26 mouse cellular contexts compared by ENCODE assay signal in the genomic region with DNA sequence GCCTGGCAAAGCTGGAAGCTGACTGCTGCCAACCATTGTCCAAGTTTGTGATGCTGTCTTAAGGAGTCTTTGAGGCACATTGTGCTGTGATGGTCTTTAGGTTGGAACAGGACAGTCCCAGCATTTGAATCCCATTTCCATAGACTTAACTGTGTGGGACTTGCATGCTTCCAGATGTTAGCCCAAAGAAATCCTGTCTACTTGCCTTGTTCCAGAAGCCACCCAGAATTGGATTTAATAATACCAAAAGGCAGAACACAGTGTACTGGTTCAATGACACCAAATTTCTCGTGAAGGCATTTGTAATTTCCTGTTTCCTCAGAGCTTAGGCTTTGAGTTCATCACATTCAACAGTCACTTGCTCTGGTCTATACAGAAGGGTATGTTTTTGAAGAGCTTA.
DNase-seq lines count a peak whose midpoint lies in the region; ATAC-seq and TF ChIP-seq lines count a peak whose summit lies in the region.
"Had no signal": no experiment of that assay in that cellular context is flagged by ENCODE, and none has a peak within 500 bp of the region (broad histone marks: within the 10 kb centered on the region; RNA-seq: fewer than 3 reads in every experiment).

No protein-coding gene starts in this region.

- WGBS in heart, embryonic 10.5 days, result 67% methylated on average over 1 of the region's 1 CpGs
- WGBS in liver, adult 2 months, result 71% methylated on average over 1 of the region's 1 CpGs
- 39% methylated on average over 1 of the region's 1 CpGs for WGBS in liver, postnatal 0 days (ENCODE audit: insufficient replicate concordance)

- no peak for TF ChIP-seq CTCF in liver, adult 2 months (IDR thresholded peaks at IDR 0.05; ENCODE audit: low read depth, low read length)
- TF ChIP-seq CTCF in liver, postnatal 0 days (IDR thresholded peaks at IDR 0.05; ENCODE audit: low read depth), result no peak

- H3K9ac ChIP-seq in liver, adult 2 months (ENCODE audit: low read depth, low read length), result no peak overlapping the region
- no peak overlapping the region for H3K9ac ChIP-seq in liver, postnatal 0 days (replicated peaks)
- H3K9ac ChIP-seq: embryonic facial prominence, embryonic 12.5 days; forebrain, embryonic 12.5 days; forebrain, embryonic 15.5 days; heart, embryonic 13.5 days; hindbrain, embryonic 13.5 days; intestine, embryonic 15.5 days had no signal

- H3K79me2 ChIP-seq in liver, adult 2 months (ENCODE audit: control insufficient read depth, insufficient read depth, low read length), result no peaks in the 10 kb centered on the region

- no peaks in the 10 kb centered on the region for H3K36me3 ChIP-seq in heart, embryonic 10.5 days
- no peaks in the 10 kb centered on the region for H3K36me3 ChIP-seq in liver, adult 2 months (ENCODE audit: control insufficient read depth, insufficient read depth, low read length)
- no peaks in the 10 kb centered on the region for H3K36me3 ChIP-seq in liver, postnatal 0 days (replicated peaks; ENCODE audit: insufficient read depth, low read length)
- H3K36me3 ChIP-seq: embryonic facial prominence, embryonic 12.5 days; forebrain, embryonic 12.5 days; forebrain, embryonic 15.5 days; G1E; heart, embryonic 13.5 days; hindbrain, embryonic 10.5 days; hindbrain, embryonic 13.5 days; intestine, embryonic 15.5 days had no signal

- no peak overlapping the region for H3K4me3 ChIP-seq in heart, embryonic 10.5 days
- no peak overlapping the region for H3K4me3 ChIP-seq in liver, adult 2 months (ENCODE audit: insufficient read depth, low read depth, low read length)
- H3K4me3 ChIP-seq in liver, postnatal 0 days (ENCODE audit: low read depth, low read length), result no peak overlapping the region
- H3K4me3 ChIP-seq: embryonic facial prominence, embryonic 12.5 days; erythroblast, embryonic 14.5 days; forebrain, embryonic 12.5 days; forebrain, embryonic 15.5 days; heart, embryonic 13.5 days; hindbrain, embryonic 10.5 days; hindbrain, embryonic 13.5 days; intestine, embryonic 15.5 days had no signal

- peak; percentile 25 for DNase-seq in gastrocnemius, adult 18-20 months (ENCODE audit: low spot score)
- DNase-seq in gastrocnemius, adult 8-10 months (ENCODE audit: low spot score in 2 of 2), result no peak
- peak; percentile 91 for DNase-seq in heart, adult 11 months
- no peak for DNase-seq in heart, embryonic 10.5 days (ENCODE audit: low spot score)
- DNase-seq in liver, adult 2 months (ENCODE audit: extremely low read depth, low read depth, low spot score), result peak; percentile 20
- no peak for DNase-seq in liver, postnatal 0 days
- DNase-seq: adrenal gland, postnatal 10 days; adrenal gland, postnatal 36 days; B cell, adult 2 months; cerebellum, adult 18-20 months; cerebellum, adult 9-10 months; cerebellum, postnatal 14 days; kidney, adult 11 months; kidney, adult 8-10 months had no signal

- TF ChIP-seq POLR2A in liver, adult 2 months (IDR thresholded peaks at IDR 0.05; ENCODE audit: extremely low read depth, insufficient read depth, low read length), result no peak

- no peaks in the 10 kb centered on the region for H3K9me3 ChIP-seq in heart, embryonic 10.5 days
- no peaks in the 10 kb centered on the region for H3K9me3 ChIP-seq in liver, postnatal 0 days (ENCODE audit: low read length)
- H3K9me3 ChIP-seq: embryonic facial prominence, embryonic 12.5 days; forebrain, embryonic 15.5 days; G1E; heart, embryonic 13.5 days; intestine, embryonic 15.5 days had no signal

- ATAC-seq in liver, postnatal 0 days, result no peak
- ATAC-seq: forebrain, embryonic 15.5 days; hindbrain, embryonic 16.5 days; intestine, embryonic 15.5 days; Patski had no signal

- no peak overlapping the region for H3K4me2 ChIP-seq in liver, postnatal 0 days (ENCODE audit: low read depth, low read length)
- H3K4me2 ChIP-seq: embryonic facial prominence, embryonic 12.5 days; forebrain, embryonic 12.5 days; forebrain, embryonic 15.5 days; heart, embryonic 13.5 days; hindbrain, embryonic 13.5 days; intestine, embryonic 15.5 days had no signal

- H3K27me3 ChIP-seq in heart, embryonic 10.5 days (ENCODE audit: insufficient read depth, poor library complexity, severe bottlenecking), result no peaks in the 10 kb centered on the region
- H3K27me3 ChIP-seq in liver, adult 2 months (ENCODE audit: control insufficient read depth, insufficient read depth, low read length), result no peaks in the 10 kb centered on the region
- no peaks in the 10 kb centered on the region for H3K27me3 ChIP-seq in liver, postnatal 0 days (ENCODE audit: insufficient read depth, low read length)
- H3K27me3 ChIP-seq: CH12.LX; embryonic facial prominence, embryonic 12.5 days; forebrain, embryonic 12.5 days; forebrain, embryonic 15.5 days; heart, embryonic 13.5 days; hindbrain, embryonic 13.5 days; intestine, embryonic 15.5 days; Patski had no signal

- H3K27ac ChIP-seq in heart, embryonic 10.5 days, result no peak overlapping the region
- H3K27ac ChIP-seq in liver, adult 2 months (replicated peaks; ENCODE audit: insufficient read depth, low read depth, low read length), result no peak overlapping the region
- H3K27ac ChIP-seq in liver, postnatal 0 days (ENCODE audit: low read depth), result no peak overlapping the region
- H3K27ac ChIP-seq: embryonic facial prominence, embryonic 12.5 days; forebrain, embryonic 12.5 days; forebrain, embryonic 15.5 days; heart, embryonic 13.5 days; hindbrain, embryonic 10.5 days; hindbrain, embryonic 13.5 days; intestine, embryonic 15.5 days had no signal

- TF ChIP-seq EP300 in liver, postnatal 0 days (IDR thresholded peaks at IDR 0.05; ENCODE audit: low read depth), result no peak

- H3K4me1 ChIP-seq in heart, embryonic 10.5 days, result no peaks in the 10 kb centered on the region; the same call in 1 of the 2 replicates
- peaks cover 5% of the 10 kb centered on the region; the same call in 1 of the 2 replicates for H3K4me1 ChIP-seq in liver, adult 2 months (ENCODE audit: control insufficient read depth, insufficient read depth, low read length)
- H3K4me1 ChIP-seq in liver, postnatal 0 days (ENCODE audit: insufficient read depth), result no peaks in the 10 kb centered on the region
- H3K4me1 ChIP-seq: forebrain, embryonic 12.5 days; forebrain, embryonic 15.5 days; heart, embryonic 13.5 days; hindbrain, embryonic 10.5 days; hindbrain, embryonic 13.5 days; intestine, embryonic 15.5 days had no signal

Comparison
In these comparisons a context has a peak if more than half of its experiments do, and no peak if none do; other contexts are left out.
1. DNase-seq: peak in gastrocnemius, adult 18-20 months (single experiment), heart, adult 11 months (single experiment) and liver, adult 2 months (single experiment); none in gastrocnemius, adult 8-10 months (0 of 2), heart, embryonic 10.5 days (single experiment) and liver, postnatal 0 days (single experiment).